Mouse (Mus musculus): ENCODE data around the gene Mitf.

GRCm38 (mm10) chr6:97836176-97836575 lies 29.3 kb downstream of the Mitf start:
- no peak for TF ChIP-seq GATA1 (IDR thresholded peaks at IDR 0.05; ENCODE audit: low read length)
- TF ChIP-seq TAL1 (IDR thresholded peaks at IDR 0.05; ENCODE audit: low read length): no peak
